Mouse (Mus musculus) stomach, embryonic 16.5 days (tissue): Measurements from ENCODE around the gene Zfp72. TPM values are rescaled to one million over a fixed set of nuclear protein-coding genes. Genes with fewer than 3 reads are reported as not detected.

Experiments
- microRNA counts: library from miRNA; unstranded; fragments of <30 nt; microRNA quantifications from one replicate; lab custom pipeline; 2016
- microRNA-seq: library from miRNA; unstranded; fragments of <30 nt; microRNA quantifications from one replicate; pipeline ENCODE4, GENCODE M21; 2016
- polyA plus RNA-seq: library from polyadenylated mRNA; unstranded; fragments of >200 nt; fragmentation: Nextera tagmentation; extraction: Ambion mirVana; gene quantifications from 2 replicates; pipeline ENCODE4 v1.2.1, GENCODE M21; 2015

Gene Zfp72
- polyA plus RNA-seq, 1 experiment from 2014 or later: 5.4 TPM

MicroRNA genes within 50 kb of the gene (microRNA counts, 519-probe panel; counts per million panel counts)
- microRNA mmu-miR-692 (lab: Ali Mortazavi, UCI): not detected

Small RNA genes within 50 kb of the gene (microRNA-seq; reads per million reads assigned to microRNA genes)
- not detected for gene Mir692-3

Other genes with a start within 250 kb of the Zfp72 start
- gene Exoc3, start 182.1 kb downstream of the Zfp72 start, polyA plus RNA-seq: 53.5 and 60.5 TPM in 2 replicates
- 0.28 and 0.72 TPM in 2 replicates for gene Ahrr, start 98.5 kb downstream of the Zfp72 start, polyA plus RNA-seq
- 153 and 164 TPM in 2 replicates for gene Pdcd6, start 73.3 kb downstream of the Zfp72 start, polyA plus RNA-seq
- gene Sdha, start 40.6 kb downstream of the Zfp72 start, polyA plus RNA-seq: 273 and 292 TPM in 2 replicates
- 53.2 and 60.8 TPM in 2 replicates for gene Ccdc127, start 40.5 kb downstream of the Zfp72 start, polyA plus RNA-seq
- gene Lrrc14b, start 26.8 kb downstream of the Zfp72 start, polyA plus RNA-seq: not detected in 2 replicates
- 71.9 and 216 TPM in 2 replicates for gene Ftl1-ps1, start 8.9 kb upstream of the Zfp72 start, polyA plus RNA-seq
- gene Zfp825, start 103.2 kb upstream of the Zfp72 start, polyA plus RNA-seq: 15.7 and 18.2 TPM in 2 replicates
- 30.2 and 33.2 TPM in 2 replicates for gene Erap1, start 248.7 kb upstream of the Zfp72 start, polyA plus RNA-seq